Mouse (Mus musculus) A20 (cell line): Measurements from ENCODE around the gene Isg20l2.

Source experiments
- DNase-seq: peaks from one replicate; pipeline ENCODE4 v3.0.0-alpha.2; 2011; ENCODE audit warnings: low read depth, low spot score

Gene Isg20l2

DNA sequence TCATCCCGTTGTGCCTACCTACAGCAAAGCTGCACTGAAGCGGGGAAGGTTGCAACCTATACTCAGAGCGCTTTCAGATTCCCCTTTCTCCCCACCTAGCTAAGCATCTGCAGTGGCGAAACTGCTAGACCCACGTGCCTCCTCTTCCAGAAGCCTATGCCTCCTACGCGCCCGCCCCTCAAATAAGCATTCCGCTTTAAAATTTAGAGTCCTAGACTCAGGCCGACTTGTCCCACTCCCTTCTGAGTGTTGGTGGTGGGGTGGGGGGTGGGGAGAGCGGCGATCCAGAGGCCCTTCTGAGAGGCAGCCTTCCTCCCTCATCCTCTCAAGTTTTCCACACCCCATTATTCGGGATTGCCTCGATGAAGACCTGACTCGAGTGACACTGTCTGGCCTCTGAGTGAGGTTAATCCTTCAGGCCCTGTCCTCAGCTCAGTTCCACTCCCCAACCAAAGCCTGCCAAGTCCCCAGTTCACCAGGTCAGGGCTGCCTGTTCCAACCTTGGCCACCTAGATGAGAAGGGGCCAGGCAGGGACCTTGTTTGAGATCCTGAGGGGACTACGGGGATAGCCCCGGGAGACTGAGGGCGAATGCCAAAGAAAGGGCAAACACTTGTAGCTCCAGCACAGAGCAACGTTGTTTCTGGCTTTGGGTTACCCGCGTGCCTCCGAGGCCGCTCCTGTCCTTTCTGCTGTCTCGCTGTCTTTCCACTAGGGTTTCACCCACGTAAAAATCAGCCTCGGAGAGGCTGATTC, 17.1 kb downstream of the Isg20l2 start:
- DNase-seq, result peak; percentile 19

- DNase-seq, result no peak
Measured at GRCm38 (mm10) chr3:87947811-87948199, 17.7 kb downstream of the Isg20l2 start.

DNA sequence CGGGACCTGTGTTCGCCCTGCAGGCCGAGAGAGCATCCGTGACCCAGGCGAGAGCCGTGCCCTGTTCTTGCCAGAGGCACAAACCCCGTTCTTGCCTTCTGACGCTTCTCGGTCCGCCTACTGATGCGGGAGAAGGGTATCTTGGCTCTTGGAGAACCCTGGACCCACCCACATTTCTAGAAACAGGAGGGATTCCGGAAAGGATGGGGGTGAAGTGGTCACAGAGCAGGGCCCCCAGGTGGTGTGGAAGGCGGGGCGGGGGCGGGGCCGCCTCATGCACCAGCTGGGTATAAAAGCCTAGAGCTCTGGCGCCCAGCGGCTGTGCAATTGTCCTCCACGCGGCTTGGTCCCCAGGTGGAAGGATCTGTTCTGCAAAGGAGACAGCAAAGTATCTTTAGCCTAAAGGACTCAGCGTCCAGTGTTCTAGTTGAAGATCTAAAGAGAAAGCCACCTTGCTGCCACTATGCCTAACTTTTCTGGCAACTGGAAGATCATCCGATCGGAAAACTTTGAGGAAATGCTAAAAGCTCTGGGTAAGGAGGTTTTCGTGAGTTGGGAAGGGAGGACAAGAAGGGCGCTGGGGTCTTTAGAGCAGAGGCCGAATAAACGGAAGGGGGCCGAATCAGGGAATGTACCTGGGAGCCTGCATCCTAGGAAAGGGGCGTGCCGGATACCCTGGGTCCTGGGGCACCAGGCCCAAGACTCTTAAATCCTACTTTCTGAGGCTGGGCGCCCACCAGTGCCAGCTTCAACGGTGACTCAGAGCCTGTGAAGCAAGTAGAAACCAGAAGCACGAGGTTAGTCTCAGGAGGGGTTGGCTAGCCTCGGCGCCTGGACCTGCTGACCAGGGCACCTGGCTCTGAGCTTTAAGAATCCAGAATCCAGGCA, 18.5 kb downstream of the Isg20l2 start, which contains the start of gene Crabp2:
Gene Crabp2, plus strand, starts transcription at position 289 of the 888 bp plus-strand sequence.
- peak; percentile 48 for DNase-seq

GRCm38 (mm10) chr3:87949266-87949954, 19.3 kb downstream of the Isg20l2 start:
- no peak for DNase-seq

- no peak for DNase-seq
Measured at GRCm38 (mm10) chr3:87949955-87950515, 19.9 kb downstream of the Isg20l2 start.

GRCm38 (mm10) chr3:87951946-87952345, 21.8 kb downstream of the Isg20l2 start:
- DNase-seq, result no peak

DNA sequence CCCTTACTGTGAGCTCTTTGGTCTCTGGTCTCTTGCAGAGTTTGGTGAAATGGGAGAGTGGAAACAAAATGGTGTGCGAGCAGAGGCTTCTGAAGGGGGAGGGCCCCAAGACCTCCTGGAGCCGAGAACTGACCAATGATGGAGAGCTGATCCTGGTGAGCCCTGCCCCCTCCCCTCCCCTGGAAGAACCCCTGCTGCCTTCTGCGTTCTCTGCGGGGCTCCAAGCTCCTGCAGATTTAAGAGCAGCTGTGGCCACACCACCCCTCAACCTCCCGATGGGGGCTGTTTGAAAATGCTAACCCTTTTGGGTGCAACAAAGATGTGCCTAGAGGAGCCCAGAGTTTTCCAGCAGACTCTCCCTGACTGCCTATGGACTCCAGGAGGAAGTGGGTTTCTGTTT, 22.3 kb downstream of the Isg20l2 start:
- DNase-seq, result no peak

DNA sequence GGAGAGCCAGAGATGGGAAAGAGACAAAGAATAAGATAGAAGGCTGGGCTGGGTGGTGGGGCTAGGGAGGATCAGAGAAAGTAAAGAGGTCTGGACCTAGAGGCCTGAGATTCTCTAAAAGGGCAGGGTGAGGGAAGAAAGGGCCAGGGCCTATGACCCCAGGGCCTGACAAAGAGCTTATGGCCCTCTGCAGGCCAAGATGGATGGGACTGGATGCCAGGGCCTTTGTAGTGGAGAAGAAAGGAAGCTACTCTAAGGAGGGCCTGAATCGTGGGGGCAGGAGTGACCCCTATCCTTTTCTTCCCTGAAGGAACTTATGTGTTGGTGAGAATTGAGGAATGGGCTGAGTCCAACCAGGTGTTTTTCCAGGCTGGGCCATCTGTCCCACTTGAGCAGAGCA, 27.9 kb downstream of the Isg20l2 start:
- DNase-seq, result no peak

- DNase-seq, result no peak
Measured at GRCm38 (mm10) chr3:87958476-87958875, 28.4 kb downstream of the Isg20l2 start.

DNA sequence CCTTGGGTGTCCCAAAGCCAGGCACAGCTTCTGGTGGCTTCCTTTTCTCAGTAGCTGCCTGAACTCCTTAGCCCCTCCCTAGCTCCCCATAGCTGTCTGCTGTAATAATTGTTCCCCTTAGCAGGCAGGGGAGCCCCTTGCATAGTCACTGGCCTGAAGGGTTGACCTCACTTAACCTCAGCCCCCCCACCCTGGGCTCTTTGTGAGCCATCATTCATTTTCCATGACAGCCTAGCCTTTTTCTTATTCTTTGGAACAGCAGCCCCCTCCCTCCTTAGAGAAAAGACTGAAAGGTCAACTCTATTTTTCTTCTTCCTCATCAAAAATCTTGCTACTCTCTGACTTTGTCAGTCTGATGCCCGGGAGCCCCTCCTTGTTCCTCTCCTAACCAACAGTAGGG, 28.9 kb downstream of the Isg20l2 start:
- no peak for DNase-seq

DNA sequence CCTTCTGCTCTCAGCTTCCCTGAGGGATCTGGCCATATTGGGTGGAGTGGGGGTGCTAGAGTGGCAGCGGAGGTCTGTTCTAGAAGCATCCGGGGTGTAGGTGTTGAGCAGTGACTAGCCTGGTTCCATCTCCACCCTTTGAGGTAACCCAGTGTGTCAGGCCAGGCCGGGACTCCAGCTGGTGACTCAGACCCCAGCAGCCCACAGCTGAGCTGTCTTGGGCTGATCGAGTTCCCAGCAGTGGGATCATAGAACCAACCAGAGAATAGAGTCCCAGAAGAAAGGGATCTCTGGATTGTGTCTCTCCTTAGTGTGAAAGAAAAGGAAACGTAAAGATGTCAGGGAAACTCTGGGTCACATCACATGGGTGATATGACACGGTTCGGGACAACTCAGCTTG, 29.3 kb downstream of the Isg20l2 start:
- DNase-seq, result no peak

GRCm38 (mm10) chr3:87960191-87960585, 30.1 kb downstream of the Isg20l2 start:
- no peak for DNase-seq

DNA sequence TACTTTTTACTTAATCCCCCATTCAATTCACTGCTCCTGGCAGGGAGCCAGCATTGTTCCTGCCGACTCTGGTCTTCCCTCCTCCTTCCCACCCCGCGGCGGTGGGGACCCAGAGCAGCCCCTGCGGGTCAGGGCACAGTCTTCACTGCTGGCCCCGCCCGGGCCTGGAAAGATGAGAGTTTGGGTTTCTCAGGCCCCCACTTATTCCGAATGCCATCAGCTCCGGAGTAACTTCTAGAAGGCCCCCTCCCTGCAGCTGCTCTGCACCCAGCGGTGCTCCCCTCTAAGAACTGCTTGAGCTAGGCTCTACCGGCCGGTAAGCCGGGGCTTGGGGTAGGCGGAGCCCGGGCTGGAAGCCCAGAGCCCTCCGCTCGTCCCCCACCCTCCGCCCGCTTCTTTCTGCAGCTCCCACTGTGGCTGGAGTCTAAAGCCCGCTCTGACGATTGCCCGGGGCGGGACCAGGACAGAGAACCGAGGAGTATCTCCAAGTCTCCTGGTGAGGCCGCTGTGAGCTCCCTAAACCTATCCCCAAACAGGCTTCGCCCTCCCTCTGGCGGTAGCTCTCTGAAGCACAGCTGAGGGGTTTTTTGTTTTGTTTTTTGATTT, 30.6 kb downstream of the Isg20l2 start:
- peak; percentile 78 for DNase-seq

DNA sequence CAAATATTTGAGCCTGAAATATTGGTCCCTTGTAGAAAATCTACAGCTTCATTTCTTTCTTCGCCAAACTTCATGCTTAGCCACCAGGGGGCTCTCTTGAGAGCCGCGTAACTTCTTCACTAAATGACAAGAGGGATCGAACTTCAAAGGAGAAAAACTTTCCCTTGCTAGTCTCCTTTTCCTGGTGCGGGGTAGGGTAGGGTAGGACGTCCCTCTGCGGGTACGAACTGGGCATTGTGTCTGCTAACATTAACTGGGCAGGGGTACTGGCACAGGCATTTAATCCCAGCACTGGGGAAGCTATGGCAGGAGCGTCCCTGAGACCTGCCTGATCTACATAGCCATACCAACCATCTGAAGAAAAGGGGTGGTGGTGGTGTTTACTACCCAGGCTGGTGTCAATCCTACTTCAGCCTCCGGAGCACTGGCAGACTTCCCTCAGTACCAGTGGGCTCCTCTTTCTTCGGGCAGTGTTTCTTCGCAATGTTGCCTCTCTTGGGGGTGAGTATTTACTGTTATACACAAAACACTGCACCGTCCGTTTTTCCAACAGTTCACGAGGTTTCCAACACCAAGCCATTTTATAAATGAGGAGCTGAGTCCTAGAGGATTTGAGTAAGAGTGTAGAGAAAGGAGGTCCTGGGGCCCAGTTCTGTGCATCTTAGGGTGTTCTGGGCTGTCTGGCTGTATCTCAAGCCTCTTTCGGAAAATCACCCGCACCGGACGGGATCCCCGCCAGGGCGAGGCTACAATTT, 40.2 kb downstream of the Isg20l2 start:
- DNase-seq, result peak; percentile 69

DNA sequence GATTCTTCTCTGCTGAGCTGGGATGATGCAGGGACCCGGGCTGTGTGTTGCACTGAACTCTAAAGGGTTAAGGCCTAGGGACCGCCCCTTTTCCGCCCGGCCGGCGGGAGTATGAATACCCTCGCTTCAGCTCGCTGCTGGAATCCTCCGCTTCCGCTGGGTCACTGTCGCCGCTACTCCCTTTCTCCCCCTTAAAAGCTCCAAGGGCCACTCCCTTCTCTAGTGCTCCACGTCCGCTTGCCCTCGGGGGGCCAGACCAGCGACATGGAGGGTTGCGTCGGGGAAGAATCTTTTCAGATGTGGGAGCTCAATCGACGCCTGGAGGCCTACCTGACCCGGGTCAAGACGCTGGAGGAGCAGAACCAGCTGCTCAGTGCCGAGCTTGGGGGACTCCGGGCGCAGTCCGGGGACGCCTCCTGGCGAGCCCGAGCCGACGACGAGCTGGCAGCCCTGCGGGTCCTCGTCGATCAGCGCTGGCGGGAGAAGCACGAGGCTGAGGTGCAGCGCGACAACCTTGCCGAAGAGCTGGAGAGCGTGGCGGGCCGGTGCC, 40.9 kb downstream of the Isg20l2 start, which contains the start of gene Nes:
Gene Nes, plus strand, starts transcription at position 140 of the 550 bp plus-strand sequence.
- no peak for DNase-seq

- DNase-seq, result no peak
Measured at GRCm38 (mm10) chr3:87971489-87972202, 41.5 kb downstream of the Isg20l2 start.

DNA sequence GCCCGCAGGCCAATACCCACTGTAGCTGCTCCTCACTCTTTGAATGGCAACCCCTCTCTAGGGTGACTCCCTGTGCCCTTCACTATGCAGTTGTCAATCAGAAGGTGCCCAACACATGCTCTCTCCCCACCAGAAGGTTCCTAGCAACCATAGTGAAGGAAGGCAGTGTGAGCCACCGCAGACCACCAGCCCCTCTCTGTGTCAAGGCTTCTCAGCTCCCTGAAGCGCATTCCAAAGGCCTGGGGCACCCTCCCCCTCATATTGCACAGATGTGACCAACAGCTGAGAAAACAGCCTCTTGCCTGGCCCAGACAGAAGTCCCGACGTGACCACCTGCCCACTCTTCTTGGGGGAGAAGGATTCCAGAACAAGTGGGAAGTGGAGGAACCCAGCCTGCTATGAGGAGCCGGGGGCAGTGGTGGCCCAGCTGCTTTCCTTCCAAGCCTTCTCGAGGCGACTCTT, 42.1 kb downstream of the Isg20l2 start:
- no peak for DNase-seq

- peak; percentile 26 for DNase-seq
Measured at GRCm38 (mm10) chr3:87972776-87973175, 42.7 kb downstream of the Isg20l2 start.

DNA sequence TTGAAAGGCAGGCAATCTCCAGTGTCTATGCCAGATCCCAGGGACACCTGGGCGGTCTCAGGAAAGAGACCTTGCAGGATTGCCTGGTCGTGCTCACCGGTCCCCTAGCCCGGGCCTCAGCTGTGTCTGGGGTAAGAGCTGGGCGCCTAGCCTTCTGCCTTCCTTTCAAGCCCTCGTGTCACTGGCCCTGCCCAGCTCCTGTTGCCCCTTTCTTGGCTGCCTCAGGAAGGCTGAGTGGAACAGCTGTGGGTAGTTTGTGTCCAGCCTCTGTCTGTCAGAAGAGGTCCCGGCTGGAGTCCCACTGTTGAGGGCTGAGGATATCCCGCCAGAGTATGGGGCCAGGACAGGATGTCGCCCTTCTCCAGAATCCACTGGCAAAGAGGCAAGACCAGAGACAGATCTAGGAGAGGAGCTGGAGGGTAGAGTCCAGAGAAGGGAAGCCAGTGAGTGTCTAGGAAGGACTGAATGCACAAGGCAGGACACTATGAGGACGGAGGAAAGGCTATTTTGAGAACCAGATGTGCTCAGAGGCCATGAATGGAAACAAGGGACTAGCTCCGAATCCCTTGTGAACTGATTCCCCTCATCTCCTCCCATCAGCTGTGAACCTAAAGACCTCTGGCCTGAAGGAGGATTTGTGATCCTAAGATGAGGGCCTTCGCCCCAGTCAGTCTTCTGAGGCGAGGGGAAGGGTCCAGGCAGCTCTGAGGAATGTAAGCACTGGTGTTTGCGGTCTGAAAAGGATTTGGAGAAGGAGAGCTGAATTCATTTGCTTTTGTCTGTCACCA, 43.7 kb downstream of the Isg20l2 start:
- no peak for DNase-seq
